Comparison of ENCODE assay signal across 9 mouse cellular contexts in genomic region chr14:32161090-32161885, GRCm38 (mm10). TPM values are rescaled to one million over a fixed set of nuclear protein-coding genes. Genes with fewer than 3 reads are reported as not detected.
A peak's percentile ranks its signal among the peaks of the same experiment; 100 is the strongest.
DNase-seq lines count a peak whose midpoint lies in the region; ATAC-seq and TF ChIP-seq lines count a peak whose summit lies in the region.
"Had no signal": no experiment of that assay in that cellular context is flagged by ENCODE, and none has a peak within 500 bp of the region (broad histone marks: within the 10 kb centered on the region; RNA-seq: fewer than 3 reads in every experiment).

No protein-coding gene starts in this region.

- TF ChIP-seq CTCF in midbrain, postnatal 0 days (IDR thresholded peaks at IDR 0.05): no peak

- H3K4me2 ChIP-seq in kidney, embryonic 16.5 days (replicated peaks; ENCODE audit: low read depth, low read length): peak overlapping the region; percentile 91
- H3K4me2 ChIP-seq in embryonic facial prominence, embryonic 12.5 days (replicated peaks): peak overlapping the region; percentile 94
- H3K4me2 ChIP-seq in midbrain, postnatal 0 days (ENCODE audit: low read depth, low read length, poor library complexity, severe bottlenecking): peak overlapping the region; percentile 76

- H3K9me3 ChIP-seq in kidney, embryonic 16.5 days (ENCODE audit: low read length): no peaks in the 10 kb centered on the region
- no peaks in the 10 kb centered on the region for H3K9me3 ChIP-seq in embryonic facial prominence, embryonic 12.5 days
- no peaks in the 10 kb centered on the region for H3K9me3 ChIP-seq in midbrain, postnatal 0 days (ENCODE audit: low read length)

- H3K4me1 ChIP-seq in kidney, embryonic 16.5 days (ENCODE audit: insufficient read depth, low read length): peaks cover 28% of the 10 kb centered on the region
- H3K4me1 ChIP-seq in embryonic facial prominence, embryonic 12.5 days: peaks cover 21% of the 10 kb centered on the region
- H3K4me1 ChIP-seq in midbrain, postnatal 0 days (ENCODE audit: insufficient read depth, low read length): peaks cover 12% of the 10 kb centered on the region; the same call in 1 of the 2 replicates

- ATAC-seq in kidney, embryonic 16.5 days (ENCODE audit: low FRiP score, low TSS enrichment): no peak
- ATAC-seq in embryonic facial prominence, embryonic 12.5 days (ENCODE audit: insufficient number of reproducible peaks, insufficient read depth, low FRiP score, low TSS enrichment): no peak
- no peak for ATAC-seq in midbrain, postnatal 0 days (ENCODE audit: low FRiP score)

- 85% methylated on average over 12 of the region's 12 CpGs for WGBS in kidney, embryonic 16.5 days
- WGBS in embryonic facial prominence, embryonic 12.5 days: 89% methylated on average over 12 of the region's 12 CpGs
- 35% methylated on average over 12 of the region's 12 CpGs for WGBS in large intestine, adult 2 months
- 94% methylated on average over 12 of the region's 12 CpGs for WGBS in midbrain, postnatal 0 days

- no peaks in the 10 kb centered on the region for H3K27me3 ChIP-seq in kidney, embryonic 16.5 days (ENCODE audit: insufficient read depth, low read length)
- no peaks in the 10 kb centered on the region for H3K27me3 ChIP-seq in embryonic facial prominence, embryonic 12.5 days
- no peaks in the 10 kb centered on the region for H3K27me3 ChIP-seq in midbrain, postnatal 0 days (ENCODE audit: insufficient read depth, low read length)

- H3K4me3 ChIP-seq in kidney, embryonic 16.5 days (ENCODE audit: low read length): peak overlapping the region; percentile 92
- no peak overlapping the region for H3K4me3 ChIP-seq in embryonic facial prominence, embryonic 12.5 days
- H3K4me3 ChIP-seq in midbrain, postnatal 0 days (ENCODE audit: low read depth, low read length): peak overlapping the region; percentile 77

- peak overlapping the region; percentile 90 for H3K9ac ChIP-seq in kidney, embryonic 16.5 days (replicated peaks; ENCODE audit: low read length)
- peak overlapping the region; percentile 81; the same call in 1 of the 2 replicates for H3K9ac ChIP-seq in embryonic facial prominence, embryonic 12.5 days
- H3K9ac ChIP-seq in midbrain, postnatal 0 days (replicated peaks; ENCODE audit: low read length, poor library complexity, severe bottlenecking): peak overlapping the region; percentile 95; the same call in 1 of the 2 replicates

- DNase-seq in kidney, adult 9 months: no peak
- peak; percentile 85 for DNase-seq in large intestine, adult 2 months (ENCODE audit: low read depth, low spot score)
- DNase-seq in midbrain, postnatal 0 days (ENCODE audit: low spot score): no peak
- DNase-seq in adrenal gland, postnatal 10 days: no peak
- DNase-seq in thymus, adult 18-20 months: no peak
- DNase-seq in frontal cortex, adult 2 months (ENCODE audit: extremely low spot score in 1 of 2, low spot score in 1 of 2): no peak
- DNase-seq: right cerebral cortex, adult 18-20 months had no signal

- no peaks in the 10 kb centered on the region for H3K36me3 ChIP-seq in kidney, embryonic 16.5 days (ENCODE audit: insufficient read depth, low read length)
- H3K36me3 ChIP-seq in embryonic facial prominence, embryonic 12.5 days: no peaks in the 10 kb centered on the region
- no peaks in the 10 kb centered on the region for H3K36me3 ChIP-seq in midbrain, postnatal 0 days (ENCODE audit: insufficient read depth, low read length)

- no peak overlapping the region for H3K27ac ChIP-seq in kidney, embryonic 16.5 days (ENCODE audit: low read length)
- no peak overlapping the region for H3K27ac ChIP-seq in embryonic facial prominence, embryonic 12.5 days
- H3K27ac ChIP-seq in midbrain, postnatal 0 days (ENCODE audit: low read depth, low read length): no peak overlapping the region

RNA-seq across cellular contexts. Expression of gene Ncoa4, which starts 1.6 kb away (rescaled TPM):
- 115 and 119 TPM in 2 replicates for polyA plus RNA-seq in kidney, embryonic 16.5 days (2015; fragmentation: Nextera tagmentation; extraction: Ambion mirVana)
- 74.0 and 80.0 TPM in 2 replicates for polyA plus RNA-seq in embryonic facial prominence, embryonic 12.5 days (2016; fragmentation: Nextera tagmentation; extraction: Ambion mirVana)
- polyA plus RNA-seq in large intestine, adult 2 months (2012; rRNA removed): 23.0 and 46.8 TPM in 2 replicates
- 117 and 151 TPM in 2 replicates for total RNA-seq in midbrain, postnatal 0 days (2014; rRNA removed)
- polyA plus RNA-seq in midbrain, postnatal 0 days (2015; fragmentation: Nextera tagmentation; extraction: Ambion mirVana): 80.1 and 83.4 TPM in 2 replicates
- total RNA-seq in adrenal gland, postnatal 10 days (2021): 100 to 1,000 TPM; 154 to 170 TPM
- 49.7 and 60.5 TPM in 2 replicates for polyA plus RNA-seq in frontal cortex, adult 2 months (2012; rRNA removed)

RNA-seq across cellular contexts. Expression of gene Msmb, which starts 19.5 kb away (rescaled TPM):
- polyA plus RNA-seq in kidney, embryonic 16.5 days (2015; fragmentation: Nextera tagmentation; extraction: Ambion mirVana): not detected in 2 replicates
- polyA plus RNA-seq in embryonic facial prominence, embryonic 12.5 days (2016; fragmentation: Nextera tagmentation; extraction: Ambion mirVana): not detected in 2 replicates
- not detected in 2 replicates for polyA plus RNA-seq in large intestine, adult 2 months (2012; rRNA removed)
- total RNA-seq in midbrain, postnatal 0 days (2014; rRNA removed): not detected in 2 replicates
- polyA plus RNA-seq in midbrain, postnatal 0 days (2015; fragmentation: Nextera tagmentation; extraction: Ambion mirVana): not detected in 2 replicates
- not detected for total RNA-seq in adrenal gland, postnatal 10 days (2021)
- polyA plus RNA-seq in frontal cortex, adult 2 months (2012; rRNA removed): not detected in 2 replicates

RNA-seq across cellular contexts. Expression of gene Timm23, which starts 40.4 kb away (rescaled TPM):
- polyA plus RNA-seq in kidney, embryonic 16.5 days (2015; fragmentation: Nextera tagmentation; extraction: Ambion mirVana): 272 and 302 TPM in 2 replicates
- polyA plus RNA-seq in embryonic facial prominence, embryonic 12.5 days (2016; fragmentation: Nextera tagmentation; extraction: Ambion mirVana): 257 and 265 TPM in 2 replicates
- 112 and 140 TPM in 2 replicates for polyA plus RNA-seq in large intestine, adult 2 months (2012; rRNA removed)
- total RNA-seq in midbrain, postnatal 0 days (2014; rRNA removed): 107 and 113 TPM in 2 replicates
- polyA plus RNA-seq in midbrain, postnatal 0 days (2015; fragmentation: Nextera tagmentation; extraction: Ambion mirVana): 242 and 251 TPM in 2 replicates
- 100 to 1,000 TPM; 159 to 175 TPM for total RNA-seq in adrenal gland, postnatal 10 days (2021)
- 108 and 134 TPM in 2 replicates for polyA plus RNA-seq in frontal cortex, adult 2 months (2012; rRNA removed)

RNA-seq across cellular contexts. Expression of gene Parg, which starts 40.5 kb away (rescaled TPM):
- 40.8 and 43.1 TPM in 2 replicates for polyA plus RNA-seq in kidney, embryonic 16.5 days (2015; fragmentation: Nextera tagmentation; extraction: Ambion mirVana)
- polyA plus RNA-seq in embryonic facial prominence, embryonic 12.5 days (2016; fragmentation: Nextera tagmentation; extraction: Ambion mirVana): 58.7 and 59.7 TPM in 2 replicates
- polyA plus RNA-seq in large intestine, adult 2 months (2012; rRNA removed): 5.1 and 6.1 TPM in 2 replicates
- total RNA-seq in midbrain, postnatal 0 days (2014; rRNA removed): 40.7 and 45.9 TPM in 2 replicates
- polyA plus RNA-seq in midbrain, postnatal 0 days (2015; fragmentation: Nextera tagmentation; extraction: Ambion mirVana): 24.7 and 25.7 TPM in 2 replicates
- 10 to 100 TPM; 50.2 to 54.2 TPM for total RNA-seq in adrenal gland, postnatal 10 days (2021)
- 18.8 and 19.1 TPM in 2 replicates for polyA plus RNA-seq in frontal cortex, adult 2 months (2012; rRNA removed)
